Mouse (Mus musculus) G1E (cell line): ENCODE results near the gene BC035947. TPM values are rescaled to one million over a fixed set of nuclear protein-coding genes. Genes with fewer than 3 reads are reported as not detected.

Experiments used
- ATAC-seq: 2 replicates; pipeline ENCODE4 v1.8.0; 2016; ENCODE audit warnings: mild to moderate bottlenecking; ENCODE audit not compliant: insufficient number of reproducible peaks, poor library complexity, low FRiP score, severe bottlenecking; ENCODE audit errors: extremely low read depth
- DNase-seq: peaks from one replicate; pipeline ENCODE4 v3.0.0; 2012; ENCODE audit warnings: low spot score
- H3K27me3 ChIP-seq: 2 replicates; pipeline ENCODE4 v1.6.1; 2012; ENCODE audit warnings: mild to moderate bottlenecking, low read length, inconsistent platforms; ENCODE audit not compliant: insufficient read depth
- H3K36me3 ChIP-seq: replicated peaks from 2 replicates; pipeline ENCODE3; 2012; ENCODE audit warnings: mild to moderate bottlenecking, inconsistent platforms
- H3K4me1 ChIP-seq: 2 replicates; pipeline ENCODE4 v1.6.1; 2012; ENCODE audit warnings: low read depth, low read length, inconsistent platforms, mixed read lengths; ENCODE audit not compliant: insufficient read depth
- H3K4me3 ChIP-seq: 2 replicates; pipeline ENCODE4 v1.5.1; 2012; ENCODE audit warnings: low read depth, mild to moderate bottlenecking, inconsistent platforms, low read length, moderate library complexity, mixed read lengths
- H3K9me3 ChIP-seq: replicated peaks from 2 replicates; pipeline ENCODE4 v1.6.1; 2012; ENCODE audit warnings: inconsistent platforms
- CTCF ChIP-seq: IDR thresholded peaks from 2 replicates; pipeline ENCODE4 v1.5.1; 2012; ENCODE audit warnings: low read depth, low read length, inconsistent platforms, mixed read lengths
- GATA1 ChIP-seq: IDR thresholded peaks from 2 replicates; pipeline ENCODE4 v1.6.1; 2012; ENCODE audit warnings: borderline replicate concordance, low read length, inconsistent platforms, mixed read lengths
- GATA2 ChIP-seq: IDR thresholded peaks from 2 replicates; pipeline ENCODE4 v1.6.1; 2012; ENCODE audit warnings: low read depth, low read length, inconsistent platforms, borderline replicate concordance
- POLR2AphosphoS5 ChIP-seq: IDR thresholded peaks from 2 replicates; pipeline ENCODE4 v1.6.1; 2012; ENCODE audit warnings: low read depth, low read length, inconsistent platforms; ENCODE audit not compliant: insufficient replicate concordance
- TAL1 ChIP-seq: conservative IDR thresholded peaks from 2 replicates; pipeline ENCODE4 v1.6.1; 2012; ENCODE audit warnings: low read depth, low read length, inconsistent platforms, mixed read lengths
- polyA plus RNA-seq: library from polyadenylated mRNA; stranded (reverse); fragments of >175 nt; gene quantifications from 2 replicates; pipeline ENCODE4 v1.2.3, GENCODE M21; 2012
- total RNA-seq, 2 experiments: library from RNA; stranded (forward) in 1 of 2; stranded (reverse) in 1 of 2; fragments of 200-1000 nt in 1 of 2; fragments of >200 nt in 1 of 2; fragmentation: Nextera tagmentation in 1 of 2; gene quantifications; 2 replicates each; pipeline ENCODE4 v1.2.3; 2014 to 2017

The BC035947 gene
- total and polyA plus RNA-seq, 3 experiments, result 0.05 TPM; not detected in 2

DNA sequence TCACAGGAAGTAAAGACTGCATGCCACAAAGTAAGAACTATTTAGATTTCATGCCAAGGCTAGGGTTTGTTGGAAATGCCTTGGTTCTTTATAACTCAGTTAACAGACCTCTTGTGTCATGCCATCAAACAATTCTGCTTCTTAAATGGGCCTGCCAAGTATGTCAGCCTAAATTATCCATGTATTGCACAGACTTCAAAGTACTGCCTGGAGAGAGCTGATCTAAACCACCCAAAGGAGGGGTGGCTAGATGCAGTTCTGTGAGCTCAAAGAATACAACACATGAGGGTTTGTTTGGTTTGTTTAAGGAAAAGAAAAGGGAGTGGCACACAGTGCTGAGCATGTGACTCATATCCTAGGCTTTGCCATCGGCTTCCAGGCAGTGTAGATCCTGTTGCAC lies 63.9 kb downstream of the BC035947 start:
- Histone ChIP-seq H3K36me3 (peaks cover 91% of the 10 kb centered on the region), H3K4me3 (no peak overlapping the region), H3K4me1 (no peaks in the 10 kb centered on the region; the same call in 1 of the 2 replicates), H3K9me3 (no peaks in the 10 kb centered on the region), H3K27me3 (no peaks in the 10 kb centered on the region)
- no peak for TF ChIP-seq CTCF
- TF ChIP-seq GATA2, result no peak
- TF ChIP-seq POLR2AphosphoS5, result no peak
- TF ChIP-seq GATA1, result no peak
- TF ChIP-seq TAL1, result no peak
- ATAC-seq, result no peak
- DNase-seq, result no peak

Other genes starting within 250 kb of the BC035947 start
- gene Sgpp2, start 201.8 kb downstream of the BC035947 start, total RNA-seq (2014; fragmentation: Nextera tagmentation), result not detected in 2 replicates
- 0.05 and 0.06 TPM in 2 replicates for gene Sgpp2, start 201.8 kb downstream of the BC035947 start, total RNA-seq (2017)
- gene Sgpp2, start 201.8 kb downstream of the BC035947 start, polyA plus RNA-seq, result not detected in 2 replicates
- gene Farsb, start 23.3 kb downstream of the BC035947 start, total RNA-seq (2014; fragmentation: Nextera tagmentation), result 295 and 372 TPM in 2 replicates
- gene Farsb, start 23.3 kb downstream of the BC035947 start, total RNA-seq (2017), result 112 and 121 TPM in 2 replicates
- gene Farsb, start 23.3 kb downstream of the BC035947 start, polyA plus RNA-seq, result 6.6 and 7.4 TPM in 2 replicates
- gene Mogat1, start 1.2 kb downstream of the BC035947 start, total RNA-seq (2014; fragmentation: Nextera tagmentation), result not detected in 2 replicates
- 0.55 TPM in 1 of 2 replicates, not detected in the other for gene Mogat1, start 1.2 kb downstream of the BC035947 start, total RNA-seq (2017)
- not detected in 2 replicates for gene Mogat1, start 1.2 kb downstream of the BC035947 start, polyA plus RNA-seq
- 31.4 and 33.6 TPM in 2 replicates for gene Acsl3, start 145.7 kb upstream of the BC035947 start, total RNA-seq (2014; fragmentation: Nextera tagmentation)
- 76.5 and 87.0 TPM in 2 replicates for gene Acsl3, start 145.7 kb upstream of the BC035947 start, total RNA-seq (2017)
- 12.7 and 16.4 TPM in 2 replicates for gene Acsl3, start 145.7 kb upstream of the BC035947 start, polyA plus RNA-seq
- gene Utp14b, start 145.9 kb upstream of the BC035947 start, total RNA-seq (2014; fragmentation: Nextera tagmentation), result 21.8 and 23.6 TPM in 2 replicates
- 17.3 and 23.0 TPM in 2 replicates for gene Utp14b, start 145.9 kb upstream of the BC035947 start, total RNA-seq (2017)
- 0.99 and 1.1 TPM in 2 replicates for gene Utp14b, start 145.9 kb upstream of the BC035947 start, polyA plus RNA-seq